Comparison of ENCODE assay signal across 8 mouse cellular contexts in genomic region chr16:64873416-64874305, GRCm38 (mm10). TPM values are rescaled to one million over a fixed set of nuclear protein-coding genes. Genes with fewer than 3 reads are reported as not detected.
DNase-seq lines count a peak whose midpoint lies in the region; ATAC-seq lines count a peak whose summit lies in the region.

No protein-coding gene starts in this region.

- DNase-seq in MN1 (ENCODE audit: low spot score), result peak; percentile 78
- DNase-seq in cerebellum, adult 9-10 months, result peak; percentile 52
- DNase-seq in frontal cortex, postnatal 10 days (ENCODE audit: low spot score in 2 of 2), result peak; percentile 9 to 27
- DNase-seq in layer of hippocampus, postnatal 14 days (ENCODE audit: low spot score in 2 of 2), result peak; percentile 42 to 53
- DNase-seq in lung, postnatal 14 days, result peak; percentile 69
- DNase-seq in ovary, postnatal 36 days (ENCODE audit: low spot score), result peak; percentile 60
- peak; percentile 78 for DNase-seq in thymus, postnatal 14 days

- H3K4me3 ChIP-seq in hindbrain, embryonic 12.5 days, result peak overlapping the region; percentile 54

- peak; percentile 94 for ATAC-seq in hindbrain, embryonic 12.5 days (ENCODE audit: low FRiP score)

- WGBS in hindbrain, embryonic 12.5 days, result 3% methylated on average over 29 of the region's 29 CpGs

- H3K9ac ChIP-seq in hindbrain, embryonic 12.5 days, result peak overlapping the region; percentile 54

- peak overlapping the region; percentile 69 for H3K4me2 ChIP-seq in hindbrain, embryonic 12.5 days (replicated peaks)

- H3K36me3 ChIP-seq in hindbrain, embryonic 12.5 days, result no peaks in the 10 kb centered on the region

- H3K4me1 ChIP-seq in hindbrain, embryonic 12.5 days, result no peaks in the 10 kb centered on the region

- H3K9me3 ChIP-seq in hindbrain, embryonic 12.5 days (replicated peaks), result no peaks in the 10 kb centered on the region

- H3K27ac ChIP-seq in hindbrain, embryonic 12.5 days, result peak overlapping the region; percentile 52

- H3K27me3 ChIP-seq in hindbrain, embryonic 12.5 days, result no peaks in the 10 kb centered on the region

RNA-seq across cellular contexts. Expression of gene Cggbp1, which starts 21.9 kb away (rescaled TPM):
- 112 and 115 TPM in 2 replicates for polyA plus RNA-seq in hindbrain, embryonic 12.5 days (2016; fragmentation: Nextera tagmentation; extraction: Ambion mirVana)
- 10 to 100 TPM; 52.1 to 57.7 TPM for total RNA-seq in layer of hippocampus, postnatal 14 days (2021)

RNA-seq across cellular contexts. Expression of gene Zfp654, which starts 22.2 kb away (rescaled TPM):
- polyA plus RNA-seq in hindbrain, embryonic 12.5 days (2016; fragmentation: Nextera tagmentation; extraction: Ambion mirVana), result 10.7 and 12.8 TPM in 2 replicates
- 10 to 100 TPM; 12.9 TPM for total RNA-seq in layer of hippocampus, postnatal 14 days (2021)

Comparison
In these comparisons a context has a peak if more than half of its experiments do, and no peak if none do; other contexts are left out.
1. Peak in every context shown above with its lines: DNase-seq, ATAC-seq, H3K4me3 ChIP-seq and H3K27ac ChIP-seq.
2. DNase-seq: peak in every context shown above with its lines; median percentile 78 in MN1; 78 in thymus, postnatal 14 days; 69 in lung, postnatal 14 days; 60 in ovary, postnatal 36 days; 52 in cerebellum, adult 9-10 months; 48 in layer of hippocampus, postnatal 14 days; 18 in frontal cortex, postnatal 10 days.